Mouse (Mus musculus) erythroblast, embryonic 14.5 days (primary cell): Measurements from ENCODE around the gene Ankrd44.

ENCODE experiments used
- GATA1 ChIP-seq: IDR thresholded peaks from 2 replicates; pipeline ENCODE4 v1.6.1; 2012; ENCODE audit warnings: low read length, inconsistent platforms, mixed read lengths
- TAL1 ChIP-seq: IDR thresholded peaks from 3 replicates; pipeline ENCODE4 v1.6.1; 2012; ENCODE audit warnings: low read length, inconsistent platforms, mixed read lengths

DNA sequence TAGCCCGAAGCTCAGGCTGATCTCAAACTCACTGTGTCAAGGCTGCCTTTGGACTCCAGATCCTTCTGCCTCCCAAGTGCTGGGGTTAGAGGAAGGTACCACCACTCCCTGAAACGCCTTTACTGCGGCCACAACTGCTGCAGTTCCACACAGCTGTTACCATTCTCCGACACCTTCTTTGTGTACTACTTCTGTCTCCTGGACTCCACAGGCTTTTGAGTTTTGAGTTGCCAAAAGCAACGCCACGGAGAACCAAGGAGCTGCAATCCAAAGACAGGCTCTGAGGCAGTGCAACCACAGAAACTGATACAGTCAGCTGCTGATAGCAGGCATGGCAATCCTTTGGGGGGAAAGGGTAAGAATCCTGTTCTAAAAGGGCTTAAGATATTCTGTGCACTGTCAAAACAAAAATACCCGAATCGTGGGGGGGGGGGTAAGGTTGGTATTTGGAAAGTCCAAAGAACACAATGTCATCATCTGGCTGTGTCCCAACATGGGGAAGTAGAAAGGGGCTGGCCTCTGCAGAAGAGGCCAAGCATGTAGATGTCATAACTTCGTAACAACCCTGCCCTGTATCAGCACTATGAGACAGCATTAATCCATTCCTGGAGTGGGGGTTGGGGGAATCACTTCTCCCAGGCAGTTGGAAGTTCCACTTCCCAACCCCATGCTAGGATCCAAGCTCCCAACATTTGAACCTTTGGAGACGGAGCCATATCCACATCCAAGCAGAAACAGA is 116.2 kb downstream of the Ankrd44 start:
- TF ChIP-seq GATA1 (no peak), TAL1 (no peak)
